Mouse (Mus musculus): Measurements from ENCODE around the gene Wnt2. TPM values are rescaled to one million over a fixed set of nuclear protein-coding genes. Genes with fewer than 3 reads are reported as not detected.

Wnt2 gene
- total RNA-seq, 2 experiments from 2014 or later: 2.3 to 3.0 TPM

DNA sequence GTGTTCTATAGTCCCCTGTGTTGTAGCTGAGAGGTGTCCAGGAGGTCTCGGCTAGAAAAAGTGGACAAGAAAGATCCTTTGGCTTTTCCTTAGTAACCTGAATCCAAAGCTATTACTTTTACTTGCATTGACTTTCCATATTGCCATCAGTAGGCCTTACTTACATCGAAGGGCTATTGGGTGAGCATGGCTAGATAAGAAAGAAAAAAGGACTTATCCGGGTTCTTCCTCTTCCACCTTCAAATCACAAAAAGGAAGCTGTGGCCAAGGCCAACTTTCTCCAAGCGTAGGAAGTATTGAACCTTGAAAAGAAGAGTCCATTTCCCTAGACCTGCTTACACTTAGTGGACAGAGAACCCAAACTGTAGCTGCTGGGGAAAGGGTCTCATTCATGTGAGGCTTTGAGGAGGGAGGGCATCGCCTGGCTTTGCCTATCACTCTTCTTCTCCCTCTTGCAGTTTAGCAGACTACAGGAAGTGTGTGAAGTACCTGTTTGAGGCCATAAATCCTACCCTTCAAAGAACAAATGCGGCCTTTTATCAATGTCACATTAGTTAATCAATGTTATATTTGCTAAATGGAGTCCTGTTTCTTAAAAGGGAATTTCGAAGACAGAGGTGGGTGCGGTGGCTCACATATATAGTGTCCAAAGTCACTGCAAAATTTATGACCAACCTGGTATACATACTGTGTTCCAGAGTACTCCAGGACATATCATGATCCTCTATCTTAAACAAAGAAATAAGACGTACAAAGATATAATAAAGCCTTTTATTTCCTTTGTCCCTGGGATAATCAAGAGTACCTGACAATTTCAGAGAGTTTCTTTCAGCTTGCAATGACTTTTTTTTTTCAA is 40.0 kb downstream of the Wnt2 start:
- intact Hi-C loops (cut with DNase I): no loop called here
- no peak for DNase-seq (ENCODE audit: extremely low spot score in 1 of 2, low spot score in 2 of 2)

DNA sequence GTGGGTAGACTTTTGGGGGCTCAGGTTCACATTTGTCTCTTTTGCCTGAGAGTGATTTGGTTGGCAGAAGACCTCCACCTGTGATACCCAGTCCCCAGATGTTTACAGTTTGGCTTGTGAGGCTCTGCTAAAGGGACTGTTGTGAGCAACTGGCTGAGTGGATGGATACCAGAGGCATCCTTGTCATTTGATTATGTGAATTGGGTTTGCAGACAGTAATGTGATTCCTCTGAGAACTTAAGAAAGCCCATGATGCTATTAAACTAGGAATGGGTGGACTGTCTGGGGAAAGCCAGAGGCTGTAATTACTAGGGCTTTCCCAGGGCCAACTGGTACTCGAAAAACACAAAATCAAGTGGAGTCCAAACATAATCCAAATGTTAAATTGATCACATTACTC is 51.0 kb downstream of the Wnt2 start:
- DNase-seq (ENCODE audit: extremely low spot score in 1 of 2, low spot score in 2 of 2): no peak
- intact Hi-C loops (cut with DNase I): no loop called here

DNA sequence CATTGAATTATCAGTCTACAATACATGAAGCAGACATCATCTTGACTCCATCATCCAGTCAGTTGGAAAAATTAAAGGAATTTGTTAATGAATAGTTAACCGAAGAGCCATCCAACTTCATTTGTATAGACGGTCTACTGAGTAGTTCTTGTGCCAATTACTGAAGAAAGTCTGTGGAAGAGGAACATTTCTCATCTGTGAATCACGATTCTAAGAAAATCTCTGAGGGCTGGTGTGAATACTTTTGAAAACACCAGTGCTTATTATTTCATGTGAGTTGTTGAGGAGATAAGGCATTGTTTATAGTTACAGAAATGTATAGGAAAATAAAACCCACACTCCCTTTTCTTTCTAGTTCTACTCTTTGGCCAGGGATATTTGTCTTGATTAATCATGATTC is 51.5 kb downstream of the Wnt2 start:
- DNase-seq (ENCODE audit: extremely low spot score in 1 of 2, low spot score in 2 of 2): no peak
- intact Hi-C loops (cut with DNase I): no loop called here

DNA sequence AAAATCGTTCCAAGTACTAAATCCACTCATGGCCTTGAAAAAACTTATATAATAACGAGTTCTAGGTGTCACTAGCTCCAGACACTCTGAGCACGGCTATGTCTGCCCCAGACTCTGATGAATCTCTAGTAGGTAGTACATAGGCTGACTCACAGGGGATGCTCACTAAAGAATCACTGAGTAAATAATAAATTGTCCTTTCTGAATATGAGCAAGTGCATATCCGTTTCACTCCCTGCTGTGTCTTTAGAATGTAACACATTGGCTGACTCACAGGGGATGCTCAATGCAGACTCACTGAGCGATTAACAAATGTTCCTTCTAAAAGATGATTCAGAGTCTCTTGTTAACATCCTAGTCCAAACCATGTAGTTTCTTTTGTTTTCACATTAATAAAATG is 52.1 kb downstream of the Wnt2 start:
- intact Hi-C loops (cut with DNase I): no loop called here
- DNase-seq (ENCODE audit: extremely low spot score in 1 of 2, low spot score in 2 of 2): no peak

DNA sequence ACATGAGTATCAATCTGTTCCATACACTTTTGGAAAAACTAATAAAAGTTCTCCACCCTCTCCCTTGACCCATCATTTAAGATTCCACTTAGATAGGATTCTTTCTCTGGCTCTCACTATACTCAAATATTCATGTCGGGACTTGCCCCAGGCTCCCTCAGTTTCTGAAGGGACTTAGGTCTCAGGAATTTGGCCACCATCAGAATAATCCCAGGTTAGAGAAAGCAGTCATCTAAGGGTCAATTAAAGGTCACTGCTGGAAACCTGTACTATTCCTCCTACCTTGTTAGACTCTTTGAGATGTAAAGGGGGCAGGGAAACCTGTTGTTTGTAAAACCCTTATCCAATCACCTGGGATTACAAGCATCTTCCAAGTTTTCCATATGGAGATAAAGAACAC is 53.2 kb downstream of the Wnt2 start:
- intact Hi-C loops (cut with DNase I): no loop called here
- DNase-seq (ENCODE audit: extremely low spot score in 1 of 2, low spot score in 2 of 2): no peak

DNA sequence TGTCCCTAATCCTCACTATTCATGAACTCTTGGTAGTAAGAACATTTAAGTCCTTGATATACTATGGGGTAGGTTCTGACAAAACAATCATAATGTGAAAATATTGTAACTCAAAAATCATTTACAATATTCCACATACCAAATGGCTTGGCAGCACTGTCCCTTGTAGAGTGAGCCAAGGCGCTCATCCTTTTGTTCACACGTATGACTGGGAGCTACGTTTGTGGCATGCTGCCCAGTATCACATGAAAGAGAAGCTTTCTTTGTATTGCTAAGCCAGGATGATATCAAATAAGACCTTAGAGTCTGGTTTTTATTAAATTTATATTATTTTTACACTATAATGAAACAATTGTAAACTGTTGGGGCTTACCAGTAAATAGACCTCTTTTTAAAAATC is 56.0 kb downstream of the Wnt2 start:
- intact Hi-C loops (cut with DNase I): no loop called here
- peak in 1 of 2 experiments; percentile 28 for DNase-seq (ENCODE audit: extremely low spot score in 1 of 2, low spot score in 2 of 2)

DNA sequence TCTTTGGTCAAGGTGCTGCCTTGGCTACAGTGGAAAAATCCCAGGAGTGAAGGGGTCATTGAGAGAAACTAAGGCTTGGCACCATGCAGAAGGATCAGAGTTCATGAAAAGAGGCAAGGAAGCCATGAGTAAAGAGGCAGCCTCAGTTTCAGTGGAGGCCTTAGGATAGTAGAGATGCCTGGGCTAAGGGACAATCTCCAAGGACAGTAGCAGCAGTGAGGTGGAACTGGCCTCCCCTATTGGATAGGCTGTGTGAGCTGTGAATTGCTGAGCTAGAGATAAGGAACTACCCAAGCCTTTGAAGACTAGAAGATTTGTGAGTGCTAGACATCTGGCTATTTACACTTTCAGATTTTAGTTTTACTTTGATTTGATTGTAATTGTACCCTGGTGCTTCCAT is 59.0 kb downstream of the Wnt2 start:
- DNase-seq (ENCODE audit: extremely low spot score in 1 of 2, low spot score in 2 of 2): no peak
- intact Hi-C loops (cut with DNase I): no loop called here

DNA sequence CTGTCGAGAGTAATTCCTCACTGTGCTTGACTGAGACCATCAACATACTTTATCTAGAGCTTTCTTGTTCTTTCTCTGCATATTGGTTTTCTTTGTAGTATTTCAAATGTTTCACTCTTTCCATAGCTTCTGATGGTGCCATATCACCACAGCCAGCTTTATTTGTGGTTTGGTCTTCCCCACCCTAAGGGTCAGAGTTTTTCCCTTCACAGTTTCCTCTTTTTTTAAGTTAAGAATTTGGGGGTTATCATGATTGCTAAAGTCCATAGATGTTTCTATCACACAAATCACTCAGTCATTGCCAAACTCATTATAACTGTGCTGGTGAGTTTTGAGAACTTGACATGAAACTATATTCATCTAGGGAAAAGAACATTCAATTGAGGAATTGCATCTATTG is 60.6 kb downstream of the Wnt2 start:
- intact Hi-C loops (cut with DNase I): no loop called here
- no peak for DNase-seq (ENCODE audit: extremely low spot score in 1 of 2, low spot score in 2 of 2)

DNA sequence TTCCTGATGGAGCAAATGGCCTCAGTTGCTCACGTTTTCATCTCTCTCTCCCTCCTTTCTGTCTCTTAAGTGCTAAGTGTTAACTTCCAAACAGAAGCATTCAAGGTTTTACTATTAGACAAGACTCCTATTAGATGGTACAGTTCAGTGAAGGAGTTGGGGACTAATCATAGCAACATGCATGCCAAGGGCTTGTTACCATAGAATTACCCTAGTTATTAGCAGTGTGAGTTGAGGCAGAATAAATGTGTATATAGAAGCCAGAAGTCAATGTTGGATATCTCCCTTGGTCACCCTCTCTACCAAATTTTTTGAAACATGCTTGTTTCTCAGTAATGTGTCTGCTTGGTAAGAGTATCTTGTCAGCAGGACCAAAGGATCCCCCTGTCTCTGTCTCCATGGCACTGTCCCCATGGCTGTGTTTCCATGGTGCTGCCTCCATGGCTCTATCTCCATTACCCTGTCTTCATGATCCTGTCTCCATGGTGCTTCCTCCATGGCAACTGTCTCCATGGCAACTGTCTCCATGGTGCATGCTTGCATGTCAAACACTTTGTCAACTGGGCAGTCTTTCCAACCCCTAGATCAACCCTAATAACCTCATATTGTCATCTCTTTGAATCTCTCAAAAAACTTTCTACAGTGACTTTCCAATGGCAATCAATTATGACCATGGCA is 61.8 kb downstream of the Wnt2 start:
- intact Hi-C loops (cut with DNase I): no loop called here
- no peak for DNase-seq (ENCODE audit: extremely low spot score in 1 of 2, low spot score in 2 of 2)

DNA sequence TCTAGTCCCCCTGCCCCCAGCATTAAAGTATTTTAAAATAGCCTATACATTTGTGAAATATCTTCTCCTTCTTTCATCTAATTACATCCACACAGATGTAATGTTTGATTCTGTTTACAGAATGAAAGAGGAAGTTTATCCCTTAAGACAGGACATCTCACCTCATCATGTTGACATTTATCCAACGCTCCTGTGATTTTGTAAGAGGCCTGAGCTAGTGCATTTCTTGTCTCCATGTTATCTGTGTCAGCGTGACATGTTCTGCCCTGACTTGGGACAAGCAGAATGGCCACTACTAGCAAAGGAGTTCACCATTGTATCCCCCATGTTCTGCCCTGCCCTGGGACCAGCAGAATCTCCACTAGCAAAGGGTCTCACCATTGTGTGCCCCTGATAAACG is 66.9 kb downstream of the Wnt2 start:
- intact Hi-C loops (cut with DNase I): no loop called here
- no peak for DNase-seq (ENCODE audit: extremely low spot score in 1 of 2, low spot score in 2 of 2)

DNA sequence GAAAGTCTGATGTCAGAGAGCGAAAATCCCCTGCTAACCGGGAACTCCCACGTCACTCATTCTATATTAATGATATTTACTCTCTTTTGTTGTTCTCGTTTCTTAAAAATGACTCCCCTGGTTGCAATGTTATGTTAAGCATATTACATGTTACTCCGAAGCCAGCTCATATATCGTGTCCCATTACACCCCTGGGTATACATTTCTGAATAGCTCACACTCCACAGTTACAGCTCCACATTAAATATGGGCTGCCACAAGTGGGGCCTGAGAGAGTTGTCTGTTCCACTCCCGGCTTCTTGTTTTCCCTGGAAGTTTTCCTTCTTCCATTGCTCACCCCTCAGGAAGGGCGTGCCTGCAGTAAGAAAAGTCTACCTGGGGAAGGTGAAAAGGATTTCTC is 78.6 kb downstream of the Wnt2 start:
- no peak for DNase-seq (ENCODE audit: extremely low spot score in 1 of 2, low spot score in 2 of 2)
- intact Hi-C loops (cut with DNase I): no loop called here

DNA sequence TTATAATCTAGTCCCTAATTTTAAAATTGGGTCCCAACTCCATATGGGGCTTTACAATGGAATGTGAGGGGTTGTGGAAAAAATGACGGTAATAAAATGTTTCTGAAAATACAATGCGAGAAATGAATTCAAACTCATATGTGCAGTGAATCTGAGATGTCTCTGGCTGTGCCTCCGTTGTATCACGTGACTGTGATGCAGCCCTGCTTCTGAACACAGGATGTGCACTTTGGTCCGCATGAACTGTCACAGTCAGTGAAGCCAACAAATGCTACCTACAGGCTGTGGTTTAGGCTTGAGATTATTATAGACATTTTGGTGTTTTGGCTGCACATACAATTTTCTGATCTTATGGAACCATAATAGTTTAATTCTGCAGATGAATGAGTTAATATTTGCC is 81.3 kb downstream of the Wnt2 start:
- intact Hi-C loops (cut with DNase I): no loop called here
- DNase-seq (ENCODE audit: extremely low spot score in 1 of 2, low spot score in 2 of 2): no peak

DNA sequence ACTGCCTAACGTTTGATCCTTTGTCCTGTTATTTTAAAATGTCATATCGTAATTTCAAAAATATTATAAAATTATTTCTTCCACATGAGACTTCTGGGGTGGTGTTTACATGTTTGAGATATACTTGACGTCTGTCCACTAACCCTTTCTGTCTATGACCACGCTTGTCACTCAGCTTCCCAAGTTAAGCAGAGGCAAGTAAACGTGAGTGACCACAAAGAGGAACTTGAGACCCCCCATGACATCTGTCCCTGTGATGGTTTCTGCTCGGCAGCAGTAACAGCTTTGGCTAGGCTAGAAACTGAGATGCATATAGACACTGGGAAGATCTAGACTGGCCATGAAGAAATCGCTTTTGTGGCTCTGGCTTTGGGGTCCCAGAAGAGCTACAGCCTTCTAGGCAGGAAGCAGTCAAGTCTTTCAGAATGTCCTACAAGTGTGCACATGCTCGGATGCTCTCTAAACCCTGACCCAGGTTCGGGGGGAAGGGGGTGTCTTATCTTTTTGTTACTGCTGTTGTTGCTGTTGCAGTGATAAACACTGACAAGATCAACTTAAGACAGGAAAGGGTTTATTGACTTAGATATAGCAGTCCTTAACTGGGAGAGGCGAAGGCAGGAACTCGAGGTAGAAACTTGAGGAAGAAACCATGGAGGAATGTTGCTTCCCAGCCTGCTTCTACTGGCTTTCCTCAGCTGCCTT is 83.1 kb downstream of the Wnt2 start:
- no peak for DNase-seq (ENCODE audit: extremely low spot score in 1 of 2, low spot score in 2 of 2)
- intact Hi-C loops (cut with DNase I): no loop called here

DNA sequence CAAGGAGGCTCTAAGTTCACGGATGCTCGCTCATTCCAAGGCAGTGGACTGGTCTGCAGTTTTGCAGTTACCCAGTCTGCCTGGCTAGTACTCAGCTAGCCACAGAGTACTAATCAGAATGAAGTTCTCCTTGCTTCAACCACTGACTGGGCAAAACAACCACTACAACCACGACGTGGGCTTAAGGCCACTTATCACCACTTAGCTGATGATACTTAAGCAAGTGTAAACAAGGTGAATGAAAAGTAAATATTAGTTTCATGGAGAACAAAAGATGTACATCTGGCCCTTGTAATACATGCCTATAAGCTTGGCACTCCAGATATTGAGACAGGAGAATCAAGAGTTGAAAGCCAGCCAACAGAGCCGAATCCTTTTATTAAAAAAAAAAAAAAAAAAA is 83.9 kb downstream of the Wnt2 start:
- intact Hi-C loops (cut with DNase I): no loop called here
- no peak for DNase-seq (ENCODE audit: extremely low spot score in 1 of 2, low spot score in 2 of 2)

DNA sequence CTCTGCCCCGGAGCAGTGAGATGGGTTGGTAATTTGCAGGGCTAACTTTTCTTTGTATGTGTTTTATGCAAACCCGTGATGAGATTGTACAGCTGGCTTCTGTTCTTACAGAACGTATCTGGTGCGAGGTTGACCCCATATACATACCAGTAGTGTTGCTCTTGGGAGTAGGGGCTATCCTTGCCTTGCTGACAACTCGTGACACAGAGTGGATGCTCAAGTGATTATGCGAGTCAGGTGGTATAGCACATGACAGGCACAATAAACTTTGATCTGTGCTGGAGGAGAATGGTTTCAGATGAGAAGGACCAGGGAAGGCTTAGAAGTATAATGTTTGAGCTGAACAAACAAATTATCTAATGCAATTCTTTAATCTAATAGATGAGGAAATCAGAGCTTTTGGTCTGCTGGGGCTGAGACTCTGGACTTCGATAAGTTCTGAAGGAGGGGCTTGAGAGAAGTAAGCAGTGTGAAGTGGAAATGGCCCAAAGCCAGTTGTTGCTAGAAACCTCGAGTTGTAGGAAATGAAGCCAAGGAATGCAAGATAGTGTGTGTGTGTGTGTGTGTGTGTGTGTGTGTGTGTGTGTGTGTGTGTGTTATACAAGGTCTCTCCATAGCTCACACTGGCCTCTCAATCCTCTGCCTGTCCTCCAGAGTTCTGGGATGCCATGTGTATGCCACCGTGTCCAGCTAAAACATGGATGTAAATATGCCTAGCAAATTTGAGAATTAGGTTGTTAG is 86.3 kb downstream of the Wnt2 start:
- intact Hi-C loops (cut with DNase I): no loop called here
- DNase-seq (ENCODE audit: extremely low spot score in 1 of 2, low spot score in 2 of 2): no peak

DNA sequence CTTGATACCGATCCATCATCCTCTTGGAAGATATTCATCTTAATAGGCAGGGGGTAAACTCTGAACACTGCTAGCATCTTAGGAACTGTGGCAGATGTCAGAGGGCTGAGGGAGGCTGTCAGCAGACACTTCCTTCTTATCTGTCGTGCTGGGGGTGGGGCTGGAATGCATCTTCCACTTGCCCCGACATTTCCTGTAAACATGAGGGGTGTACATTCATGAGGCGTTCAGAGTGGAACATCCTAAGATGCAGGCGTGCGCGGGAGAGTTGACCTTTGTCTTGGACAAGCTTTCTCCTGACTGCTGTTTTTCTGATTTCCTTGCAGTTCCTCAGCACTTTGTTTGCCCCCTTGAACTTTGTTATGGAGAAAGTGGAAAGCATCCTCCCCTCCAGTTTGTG is 88.0 kb downstream of the Wnt2 start:
- DNase-seq (ENCODE audit: extremely low spot score in 1 of 2, low spot score in 2 of 2): no peak
- intact Hi-C loops (cut with DNase I): no loop called here

DNA sequence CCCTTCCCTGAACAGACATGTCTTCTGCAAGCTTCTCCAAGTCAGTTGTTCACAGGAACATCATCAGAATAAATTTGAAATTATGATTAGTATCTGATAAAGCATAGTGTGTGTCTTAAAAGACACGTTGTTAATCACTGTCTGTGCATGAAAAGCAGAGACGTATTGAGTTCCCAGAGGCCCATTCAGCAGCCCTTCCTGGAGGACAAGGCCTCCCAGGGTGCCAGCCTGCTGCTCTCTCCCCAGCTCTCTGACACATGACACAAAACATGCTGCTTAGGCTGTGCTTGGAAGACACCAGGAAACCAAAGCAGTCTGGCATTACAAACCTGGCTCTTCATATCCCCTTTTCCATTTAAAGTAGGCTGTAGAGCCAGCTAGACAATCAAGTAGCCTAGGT is 88.5 kb downstream of the Wnt2 start:
- no peak for DNase-seq (ENCODE audit: extremely low spot score in 1 of 2, low spot score in 2 of 2)
- intact Hi-C loops (cut with DNase I): no loop called here

Measured in left cerebral cortex, postnatal 10 days (tissue).